In genomic region chr13:98001719-98002118, GRCm38 (mm10) we compare ENCODE assay signal across 18 mouse cellular contexts.
DNase-seq lines count a peak whose midpoint lies in the region; ATAC-seq and TF ChIP-seq lines count a peak whose summit lies in the region.
"Had no signal": no experiment of that assay in that cellular context is flagged by ENCODE, and none has a peak within 500 bp of the region (broad histone marks: within the 10 kb centered on the region; RNA-seq: fewer than 3 reads in every experiment).

No protein-coding gene starts in this region.

- TF ChIP-seq POLR2A in kidney, adult 2 months (IDR thresholded peaks at IDR 0.05; ENCODE audit: low read depth, low read length): no peak

- no peaks in the 10 kb centered on the region for H3K9me3 ChIP-seq in embryonic facial prominence, embryonic 13.5 days
- H3K9me3 ChIP-seq: G1E; hindbrain, embryonic 15.5 days had no signal

- no peak for TF ChIP-seq CTCF in kidney, adult 2 months (conservative IDR thresholded peaks at IDR 0.05; ENCODE audit: insufficient read depth, insufficient read length, low read depth, low read length)

- no peak overlapping the region for H3K4me2 ChIP-seq in embryonic facial prominence, embryonic 13.5 days
- H3K4me2 ChIP-seq: hindbrain, embryonic 15.5 days had no signal

- peaks cover 51% of the 10 kb centered on the region for H3K4me1 ChIP-seq in kidney, adult 2 months (ENCODE audit: control insufficient read depth, insufficient read depth, low read length)
- H3K4me1 ChIP-seq in embryonic facial prominence, embryonic 13.5 days: peaks cover 9% of the 10 kb centered on the region

- WGBS in kidney, adult 2 months: 69% methylated on average over 11 of the region's 11 CpGs
- 83% methylated on average over 11 of the region's 11 CpGs for WGBS in embryonic facial prominence, embryonic 13.5 days

- H3K4me3 ChIP-seq in kidney, adult 2 months (ENCODE audit: insufficient read depth, low read depth, low read length): no peak overlapping the region
- no peak overlapping the region for H3K4me3 ChIP-seq in embryonic facial prominence, embryonic 13.5 days
- H3K4me3 ChIP-seq: hindbrain, embryonic 15.5 days; layer of hippocampus, adult 2 months had no signal

- peak overlapping the region; percentile 12; the same call in 1 of the 2 replicates for H3K27ac ChIP-seq in kidney, adult 2 months (ENCODE audit: insufficient read depth, low read depth, low read length)
- H3K27ac ChIP-seq in embryonic facial prominence, embryonic 13.5 days: peak overlapping the region; percentile 39; the same call in 1 of the 2 replicates
- H3K27ac ChIP-seq: hindbrain, embryonic 15.5 days; layer of hippocampus, adult 2 months; liver, embryonic 14.5 days had no signal

- ATAC-seq in embryonic facial prominence, embryonic 13.5 days (ENCODE audit: insufficient number of reproducible peaks, insufficient read depth, low FRiP score, low TSS enrichment, low read depth): no peak
- ATAC-seq: forebrain, embryonic 14.5 days had no signal

- DNase-seq in kidney, adult 2 months: no peak
- no peak for DNase-seq in kidney, postnatal 4 days
- DNase-seq in lung, postnatal 10 days: peak; percentile 26
- DNase-seq in lung, postnatal 4 days: no peak
- DNase-seq in retina, embryonic 14.5 days (ENCODE audit: low spot score): peak; percentile 15
- DNase-seq in frontal cortex, postnatal 36 days (ENCODE audit: low spot score in 2 of 2): no peak
- DNase-seq: cerebellum, postnatal 10 days; gastrocnemius, postnatal 36 days; kidney, adult 18-20 months; left cerebral cortex, postnatal 4 days; right cerebral cortex, postnatal 14 days; thymus, postnatal 25 days had no signal

- no peaks in the 10 kb centered on the region for H3K36me3 ChIP-seq in kidney, adult 2 months (ENCODE audit: control insufficient read depth, insufficient read depth, low read length)
- H3K36me3 ChIP-seq in embryonic facial prominence, embryonic 13.5 days: no peaks in the 10 kb centered on the region
- H3K36me3 ChIP-seq: G1E; hindbrain, embryonic 15.5 days had no signal

- H3K27me3 ChIP-seq in kidney, adult 2 months (replicated peaks; ENCODE audit: control insufficient read depth, insufficient read depth, low read length): no peaks in the 10 kb centered on the region
- no peaks in the 10 kb centered on the region for H3K27me3 ChIP-seq in embryonic facial prominence, embryonic 13.5 days
- H3K27me3 ChIP-seq: hindbrain, embryonic 15.5 days had no signal

- H3K9ac ChIP-seq in embryonic facial prominence, embryonic 13.5 days: no peak overlapping the region
- H3K9ac ChIP-seq: hindbrain, embryonic 15.5 days; liver, embryonic 14.5 days had no signal

Comparison
In these comparisons a context has a peak if more than half of its experiments do, and no peak if none do; other contexts are left out.
1. DNase-seq: peak in lung, postnatal 10 days (single experiment) and retina, embryonic 14.5 days (single experiment); none in kidney, adult 2 months (single experiment), kidney, postnatal 4 days (0 of 2), lung, postnatal 4 days (0 of 2) and frontal cortex, postnatal 36 days (0 of 2).